Mouse (Mus musculus): Measurements from ENCODE around the gene Tcf15.

GRCm38 (mm10) chr2:152177162-152177805 is 33.9 kb downstream of the Tcf15 start:
- TF ChIP-seq POLR2A (IDR thresholded peaks at IDR 0.05; ENCODE audit: borderline replicate concordance, control insufficient read depth, low read depth, low read length) (no peak), CTCF (IDR thresholded peaks at IDR 0.05; ENCODE audit: control insufficient read depth, insufficient read depth, low read length) (no peak)

Measured in bone marrow, adult 2 months (tissue).